Mouse (Mus musculus) embryonic facial prominence, embryonic 13.5 days (tissue): ENCODE data around the gene Pes1. TPM values are rescaled to one million over a fixed set of nuclear protein-coding genes. Genes with fewer than 3 reads are reported as not detected.

Experiments
- ATAC-seq: fragments of 200-750 bp; cut with Nextera tagmentation; 2 replicates; pipeline ENCODE4 v1.8.0; 2017; ENCODE audit warnings: low read depth; ENCODE audit not compliant: insufficient number of reproducible peaks, insufficient read depth, low FRiP score, low TSS enrichment
- H3K27ac ChIP-seq: fragments of 300-500 bp; sonication (generic); 2 replicates; pipeline ENCODE4 v1.5.1; 2015; ENCODE audit warnings: moderate library complexity, mild to moderate bottlenecking, inconsistent platforms
- H3K27me3 ChIP-seq: fragments of 300-500 bp; sonication (generic); 2 replicates; pipeline ENCODE4 v1.6.1; 2015; ENCODE audit warnings: mild to moderate bottlenecking, inconsistent platforms
- H3K36me3 ChIP-seq: fragments of 300-500 bp; sonication (generic); 2 replicates; pipeline ENCODE4 v1.6.1; 2015; ENCODE audit warnings: mild to moderate bottlenecking, inconsistent platforms
- H3K4me1 ChIP-seq: fragments of 300-500 bp; sonication (generic); 2 replicates; pipeline ENCODE4 v1.6.1; 2015; ENCODE audit warnings: inconsistent platforms
- H3K4me2 ChIP-seq: fragments of 300-500 bp; sonication (generic); 2 replicates; pipeline ENCODE4 v1.6.1; 2015; ENCODE audit warnings: moderate library complexity, mild to moderate bottlenecking, inconsistent platforms
- H3K4me3 ChIP-seq: fragments of 300-500 bp; sonication (generic); 2 replicates; pipeline ENCODE4 v1.5.1; 2015; ENCODE audit warnings: mild to moderate bottlenecking, inconsistent platforms
- H3K9ac ChIP-seq: fragments of 300-500 bp; sonication (generic); 2 replicates; pipeline ENCODE4 v1.6.1; 2015; ENCODE audit warnings: mild to moderate bottlenecking, inconsistent platforms
- H3K9me3 ChIP-seq: fragments of 300-500 bp; sonication (generic); 2 replicates; pipeline ENCODE4 v1.6.1; 2016; ENCODE audit warnings: inconsistent platforms
- WGBS: fragments of 180-500 bp; shearing (Covaris S2); methylation state at CpG from one replicate; pipeline ENCODE4 v1.1.7; 2015; ENCODE audit warnings: mixed read lengths; 5-methylcytosine and 5-hydroxymethylcytosine counted together
- polyA plus RNA-seq: library from polyadenylated mRNA; unstranded; fragments of >200 nt; fragmentation: Nextera tagmentation; extraction: Ambion mirVana; gene quantifications from 2 replicates; pipeline ENCODE4 v1.2.1, GENCODE M21; 2015

Pes1 gene
- polyA plus RNA-seq, 1 experiment from 2014 or later = 80.9 TPM

GRCm38 (mm10) chr11:3969837-3970236 is 6.1 kb downstream of the Pes1 start:
- WGBS = 86% methylated on average over 3 of the region's 3 CpGs

GRCm38 (mm10) chr11:3970361-3970760 is 6.6 kb downstream of the Pes1 start:
- no peak overlapping the region for H3K9ac ChIP-seq
- no peaks in the 10 kb centered on the region for H3K27me3 ChIP-seq
- H3K36me3 ChIP-seq = peaks cover 78% of the 10 kb centered on the region
- H3K27ac ChIP-seq = no peak overlapping the region
- H3K4me2 ChIP-seq = no peak overlapping the region
- H3K4me1 ChIP-seq = peaks cover 10% of the 10 kb centered on the region; the same call in 1 of the 2 replicates
- no peak for ATAC-seq
- H3K4me3 ChIP-seq = no peak overlapping the region
- H3K9me3 ChIP-seq = no peaks in the 10 kb centered on the region
- 95% methylated on average over 7 of the region's 7 CpGs for WGBS

More at GRCm38 (mm10) chr11:3969837-3970236, 6.1 kb downstream of the Pes1 start:
- H3K27ac ChIP-seq = no peak overlapping the region
- H3K9ac ChIP-seq = no peak overlapping the region
- no peak overlapping the region for H3K4me2 ChIP-seq
- H3K4me3 ChIP-seq = no peak overlapping the region
- H3K4me1 ChIP-seq = peaks cover 15% of the 10 kb centered on the region
- H3K9me3 ChIP-seq = no peaks in the 10 kb centered on the region
- no peaks in the 10 kb centered on the region for H3K27me3 ChIP-seq
- peaks cover 73% of the 10 kb centered on the region for H3K36me3 ChIP-seq
- ATAC-seq = no peak

- Histone ChIP-seq H3K27me3 (no peaks in the 10 kb centered on the region), H3K4me2 (no peak overlapping the region), H3K4me3 (no peak overlapping the region), H3K9me3 (no peaks in the 10 kb centered on the region), H3K36me3 (peaks cover 98% of the 10 kb centered on the region), H3K4me1 (no peaks in the 10 kb centered on the region), H3K27ac (no peak overlapping the region), H3K9ac (no peak overlapping the region)
- no peak for ATAC-seq
- WGBS = 94% methylated on average over 7 of the region's 7 CpGs
Observed at GRCm38 (mm10) chr11:3973081-3973480, 9.3 kb downstream of the Pes1 start.

GRCm38 (mm10) chr11:3974311-3974710 is 10.5 kb downstream of the Pes1 start:
- Histone ChIP-seq H3K4me2 (no peak overlapping the region), H3K9ac (no peak overlapping the region), H3K27me3 (no peaks in the 10 kb centered on the region), H3K4me3 (no peak overlapping the region), H3K36me3 (peaks cover 100% of the 10 kb centered on the region), H3K27ac (no peak overlapping the region), H3K4me1 (no peaks in the 10 kb centered on the region), H3K9me3 (no peaks in the 10 kb centered on the region)
- WGBS = 41% methylated on average over 3 of the region's 3 CpGs
- no peak for ATAC-seq

GRCm38 (mm10) chr11:3976678-3977077 is 12.9 kb downstream of the Pes1 start, which contains the start of gene 4930556J24Rik:
Gene 4930556J24Rik, minus strand, starts transcription at chr11:3976778.
- Histone ChIP-seq H3K9ac (no peak within 1 kb of the TSS), H3K27ac (no peak within 1 kb of the TSS), H3K36me3 (peaks cover 96% of the 10 kb centered on the region), H3K9me3 (no peaks in the 10 kb centered on the region), H3K4me3 (no peak within 1 kb of the TSS), H3K4me2 (no peak within 1 kb of the TSS), H3K4me1 (no peaks in the 10 kb centered on the region), H3K27me3 (no peaks in the 10 kb centered on the region)
- 93% methylated on average over 6 of the region's 6 CpGs for WGBS
- ATAC-seq = no peak

GRCm38 (mm10) chr11:3978421-3978820 is 14.6 kb downstream of the Pes1 start:
- no peak overlapping the region for H3K4me2 ChIP-seq
- ATAC-seq = no peak
- no peak overlapping the region for H3K9ac ChIP-seq
- no peak overlapping the region for H3K4me3 ChIP-seq
- peaks cover 4% of the 10 kb centered on the region for H3K27me3 ChIP-seq
- no peaks in the 10 kb centered on the region for H3K9me3 ChIP-seq
- H3K4me1 ChIP-seq = peaks cover 6% of the 10 kb centered on the region
- WGBS = 94% methylated on average over 5 of the region's 5 CpGs
- H3K27ac ChIP-seq = no peak overlapping the region
- peaks cover 79% of the 10 kb centered on the region for H3K36me3 ChIP-seq

- no peak for ATAC-seq
- Histone ChIP-seq H3K36me3 (peaks cover 48% of the 10 kb centered on the region), H3K9me3 (no peaks in the 10 kb centered on the region), H3K27me3 (peaks cover 12% of the 10 kb centered on the region), H3K4me3 (no peak overlapping the region), H3K9ac (no peak overlapping the region), H3K27ac (0 out of 2 replicates have a peak overlapping the region, but pooled peaks have one; percentile 36), H3K4me1 (peaks cover 14% of the 10 kb centered on the region), H3K4me2 (no peak overlapping the region)
- WGBS = 37% methylated on average over 6 of the region's 6 CpGs
Observed at GRCm38 (mm10) chr11:3981536-3981935, 17.8 kb downstream of the Pes1 start.

- peak overlapping the region; percentile 36; the same call in 1 of the 2 replicates for H3K27ac ChIP-seq
- WGBS = 65% methylated on average over 7 of the region's 7 CpGs
- no peak overlapping the region for H3K4me3 ChIP-seq
- ATAC-seq = no peak
- no peaks in the 10 kb centered on the region for H3K9me3 ChIP-seq
- peak overlapping the region; percentile 71; the same call in 1 of the 2 replicates for H3K4me2 ChIP-seq
- H3K4me1 ChIP-seq = peaks cover 14% of the 10 kb centered on the region
- peaks cover 38% of the 10 kb centered on the region for H3K36me3 ChIP-seq
- peaks cover 12% of the 10 kb centered on the region for H3K27me3 ChIP-seq
- no peak overlapping the region for H3K9ac ChIP-seq
Observed at GRCm38 (mm10) chr11:3982275-3983209, 18.8 kb downstream of the Pes1 start.

GRCm38 (mm10) chr11:3983291-3983862 is 19.6 kb downstream of the Pes1 start, which contains the start of gene Gal3st1:
Gene Gal3st1, plus strand, starts transcription at chr11:3983636.
- H3K4me2 ChIP-seq = peak within 1 kb of the TSS; percentile 71

GRCm38 (mm10) chr11:3983863-3984745 is 20.3 kb downstream of the Pes1 start:
- Histone ChIP-seq H3K27me3 (peaks cover 12% of the 10 kb centered on the region), H3K9me3 (no peaks in the 10 kb centered on the region), H3K27ac (no peak overlapping the region), H3K4me3 (peak overlapping the region; percentile 45), H3K9ac (peak overlapping the region; percentile 67), H3K4me2 (peak overlapping the region; percentile 71), H3K4me1 (peaks cover 14% of the 10 kb centered on the region), H3K36me3 (peaks cover 22% of the 10 kb centered on the region)
- 0 out of 2 replicates have a peak, but pooled peaks have one; percentile 62 for ATAC-seq
- 7% methylated on average over 15 of the region's 15 CpGs for WGBS

More at GRCm38 (mm10) chr11:3983291-3983862, 19.6 kb downstream of the Pes1 start, which contains the start of gene Gal3st1:
- Histone ChIP-seq H3K27me3 (peaks cover 12% of the 10 kb centered on the region), H3K36me3 (peaks cover 29% of the 10 kb centered on the region), H3K4me1 (peaks cover 14% of the 10 kb centered on the region), H3K9me3 (no peaks in the 10 kb centered on the region), H3K4me3 (peak within 1 kb of the TSS; percentile 45), H3K9ac (peak within 1 kb of the TSS; percentile 67), H3K27ac (no peak within 1 kb of the TSS; the same call in 1 of the 2 replicates)
- ATAC-seq = no peak
- WGBS = under 1% methylated on average over 32 of the region's 37 CpGs

GRCm38 (mm10) chr11:3989748-3990147 is 26.0 kb downstream of the Pes1 start:
- Histone ChIP-seq H3K27ac (no peak overlapping the region), H3K9me3 (no peaks in the 10 kb centered on the region), H3K27me3 (peaks cover 7% of the 10 kb centered on the region), H3K4me2 (no peak overlapping the region), H3K4me3 (no peak overlapping the region), H3K9ac (no peak overlapping the region), H3K36me3 (no peaks in the 10 kb centered on the region), H3K4me1 (no peaks in the 10 kb centered on the region)
- WGBS = 53% methylated on average over 3 of the region's 3 CpGs
- ATAC-seq = no peak
